In the genomic region with DNA sequence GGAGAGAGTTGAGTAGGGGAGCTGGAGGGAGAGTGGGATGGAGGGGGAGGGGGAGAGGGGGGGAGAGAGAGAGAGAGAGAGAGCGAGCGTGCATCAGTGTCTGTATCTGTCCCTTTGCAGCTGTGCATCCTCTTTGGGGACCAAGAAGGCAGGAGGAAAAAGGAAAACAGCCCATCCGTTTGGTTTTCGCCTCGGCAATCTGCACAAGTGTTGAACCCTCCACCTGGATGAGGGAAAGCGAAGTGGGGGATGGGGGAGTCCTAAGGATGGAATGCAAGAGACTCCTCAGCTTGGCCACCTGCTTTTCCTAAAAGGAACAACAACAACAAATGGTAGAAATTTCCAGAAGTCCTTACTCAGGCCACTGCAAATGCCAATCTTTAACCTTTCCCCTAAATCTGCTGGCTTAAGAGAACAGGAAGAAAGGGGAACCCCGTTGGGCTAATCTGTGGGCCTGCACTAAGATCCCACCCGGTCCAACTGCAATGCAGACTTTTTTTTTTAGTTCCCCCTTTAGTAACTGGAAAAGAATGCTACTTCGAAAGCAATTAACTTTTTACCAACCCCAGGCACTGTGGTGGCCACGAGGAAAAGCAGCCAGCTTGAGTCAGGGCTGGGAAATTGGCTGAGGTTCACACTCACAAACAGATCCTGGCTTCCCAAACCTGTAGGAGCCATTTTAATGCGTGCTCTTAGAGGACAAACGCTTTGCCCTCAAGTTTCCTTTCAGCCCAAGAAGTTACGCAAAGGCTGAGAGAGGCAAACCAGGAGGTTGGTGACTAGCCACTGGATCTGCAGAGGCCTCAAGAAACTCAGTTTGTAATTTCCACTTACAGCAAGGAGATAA, we compare ENCODE assay signal across 8 mouse cellular contexts. TPM values are rescaled to one million over a fixed set of nuclear protein-coding genes. Genes with fewer than 3 reads are reported as not detected.
DNase-seq lines count a peak whose midpoint lies in the region; ATAC-seq and TF ChIP-seq lines count a peak whose summit lies in the region.

No protein-coding gene starts in this region.

- H3K27me3 ChIP-seq in forebrain, embryonic 13.5 days: no peaks in the 10 kb centered on the region
- no peaks in the 10 kb centered on the region for H3K27me3 ChIP-seq in hindbrain, embryonic 16.5 days (replicated peaks; ENCODE audit: control insufficient read depth, insufficient read depth, low read length)
- no peaks in the 10 kb centered on the region for H3K27me3 ChIP-seq in liver, embryonic 15.5 days
- H3K27me3 ChIP-seq in stomach, embryonic 16.5 days (ENCODE audit: control insufficient read depth, insufficient read depth, low read length): no peaks in the 10 kb centered on the region

- no peak for TF ChIP-seq POLR2A in bone marrow macrophage, adult 2 months (IDR thresholded peaks at IDR 0.05; ENCODE audit: borderline replicate concordance, low read depth, low read length)

- H3K4me2 ChIP-seq in forebrain, embryonic 13.5 days: peak overlapping the region; percentile 67
- peak overlapping the region; percentile 83 for H3K4me2 ChIP-seq in hindbrain, embryonic 16.5 days (ENCODE audit: low read length)
- H3K4me2 ChIP-seq in liver, embryonic 15.5 days: peak overlapping the region; percentile 96
- peak overlapping the region; percentile 78 for H3K4me2 ChIP-seq in stomach, embryonic 16.5 days (ENCODE audit: low read depth, low read length)

- no peak for TF ChIP-seq CTCF in bone marrow macrophage, adult 2 months (IDR thresholded peaks at IDR 0.05; ENCODE audit: low read depth, low read length)

- H3K4me1 ChIP-seq in bone marrow macrophage, adult 2 months (ENCODE audit: control insufficient read depth, insufficient read depth, low read length): peaks cover 61% of the 10 kb centered on the region
- H3K4me1 ChIP-seq in forebrain, embryonic 13.5 days: peaks cover 97% of the 10 kb centered on the region
- H3K4me1 ChIP-seq in hindbrain, embryonic 16.5 days (ENCODE audit: control insufficient read depth, insufficient read depth, low read depth, low read length): peaks cover 92% of the 10 kb centered on the region
- peaks cover 97% of the 10 kb centered on the region for H3K4me1 ChIP-seq in liver, embryonic 15.5 days (replicated peaks)
- H3K4me1 ChIP-seq in stomach, embryonic 16.5 days (ENCODE audit: control insufficient read depth, insufficient read depth, low read length): peaks cover 83% of the 10 kb centered on the region

- no peaks in the 10 kb centered on the region for H3K9me3 ChIP-seq in forebrain, embryonic 13.5 days (replicated peaks)
- H3K9me3 ChIP-seq in hindbrain, embryonic 16.5 days (ENCODE audit: control insufficient read depth, low read length): no peaks in the 10 kb centered on the region
- no peaks in the 10 kb centered on the region for H3K9me3 ChIP-seq in liver, embryonic 15.5 days (replicated peaks)
- no peaks in the 10 kb centered on the region for H3K9me3 ChIP-seq in stomach, embryonic 16.5 days (replicated peaks; ENCODE audit: control insufficient read depth, low read length)

- H3K9ac ChIP-seq in forebrain, embryonic 13.5 days: peak overlapping the region; percentile 66
- peak overlapping the region; percentile 46 for H3K9ac ChIP-seq in hindbrain, embryonic 16.5 days (ENCODE audit: low read depth, low read length)
- peak overlapping the region; percentile 78 for H3K9ac ChIP-seq in liver, embryonic 15.5 days
- H3K9ac ChIP-seq in stomach, embryonic 16.5 days (ENCODE audit: low read length): peak overlapping the region; percentile 70

- no peaks in the 10 kb centered on the region for H3K36me3 ChIP-seq in forebrain, embryonic 13.5 days (ENCODE audit: poor library complexity, severe bottlenecking)
- no peaks in the 10 kb centered on the region for H3K36me3 ChIP-seq in hindbrain, embryonic 16.5 days (ENCODE audit: control insufficient read depth, insufficient read depth, low read length)
- H3K36me3 ChIP-seq in liver, embryonic 15.5 days (replicated peaks): peaks cover 41% of the 10 kb centered on the region
- no peaks in the 10 kb centered on the region for H3K36me3 ChIP-seq in stomach, embryonic 16.5 days (ENCODE audit: control insufficient read depth, insufficient read depth, low read length)

- 5% methylated on average over 13 of the region's 13 CpGs for WGBS in forebrain, embryonic 13.5 days
- WGBS in hindbrain, embryonic 16.5 days: 11% methylated on average over 13 of the region's 13 CpGs
- 33% methylated on average over 12 of the region's 13 CpGs for WGBS in liver, embryonic 15.5 days (ENCODE audit: insufficient replicate concordance)
- 19% methylated on average over 13 of the region's 13 CpGs for WGBS in stomach, embryonic 16.5 days

- no peak for ATAC-seq in forebrain, embryonic 13.5 days
- ATAC-seq in hindbrain, embryonic 16.5 days: no peak
- no peak for ATAC-seq in liver, embryonic 15.5 days (ENCODE audit: insufficient read depth)
- no peak for ATAC-seq in stomach, embryonic 16.5 days (ENCODE audit: insufficient read depth, low FRiP score)

- H3K4me3 ChIP-seq in bone marrow macrophage, adult 2 months (ENCODE audit: insufficient read depth, low read length): peak overlapping the region; percentile 54
- peak overlapping the region; percentile 39 for H3K4me3 ChIP-seq in forebrain, embryonic 13.5 days
- H3K4me3 ChIP-seq in hindbrain, embryonic 16.5 days (ENCODE audit: low read length): peak overlapping the region; percentile 41
- peak overlapping the region; percentile 61 for H3K4me3 ChIP-seq in liver, embryonic 15.5 days (replicated peaks)
- peak overlapping the region; percentile 37 for H3K4me3 ChIP-seq in stomach, embryonic 16.5 days (replicated peaks; ENCODE audit: low read length)

- H3K27ac ChIP-seq in bone marrow macrophage, adult 2 months (ENCODE audit: insufficient read depth, low read depth, low read length): peak overlapping the region; percentile 96
- H3K27ac ChIP-seq in forebrain, embryonic 13.5 days: peak overlapping the region; percentile 100
- H3K27ac ChIP-seq in hindbrain, embryonic 16.5 days (ENCODE audit: low read depth, low read length): peak overlapping the region; percentile 100
- H3K27ac ChIP-seq in liver, embryonic 15.5 days (replicated peaks): peak overlapping the region; percentile 100
- H3K27ac ChIP-seq in stomach, embryonic 16.5 days (ENCODE audit: low read length): peak overlapping the region; percentile 100

- peak; percentile 58 to 86 for DNase-seq in adrenal gland, adult (ENCODE audit: inconsistent age in 2 of 2, low spot score in 1 of 2)
- no peak for DNase-seq in adrenal gland, postnatal 4 days (ENCODE audit: low spot score in 2 of 2)
- DNase-seq in ovary, postnatal 10 days (ENCODE audit: low spot score): no peak

RNA-seq across cellular contexts. Expression of a gene that starts 17.0 kb away (rescaled TPM):
- total RNA-seq in adrenal gland, postnatal 4 days (2021): 10 to 100 TPM; 61.4 to 61.9 TPM
- 97.8 and 99.5 TPM in 2 replicates for polyA plus RNA-seq in bone marrow macrophage, adult 2 months (2012; ENCODE audit: insufficient read depth, insufficient read length, missing spikeins)
- 73.3 and 85.4 TPM in 2 replicates for polyA plus RNA-seq in forebrain, embryonic 13.5 days (2015; fragmentation: Nextera tagmentation; extraction: Ambion mirVana)
- polyA plus RNA-seq in hindbrain, embryonic 16.5 days (2015; fragmentation: Nextera tagmentation; extraction: Ambion mirVana): 64.3 and 66.4 TPM in 2 replicates
- 19.1 and 24.6 TPM in 2 replicates for polyA plus RNA-seq in liver, embryonic 15.5 days (2015; fragmentation: Nextera tagmentation; extraction: Ambion mirVana)
- 45.1 and 45.3 TPM in 2 replicates for polyA plus RNA-seq in stomach, embryonic 16.5 days (2015; fragmentation: Nextera tagmentation; extraction: Ambion mirVana)

Comparison
In these comparisons a context has a peak if more than half of its experiments do, and no peak if none do; other contexts are left out.
1. DNase-seq: peak in adrenal gland, adult (2 of 2); none in adrenal gland, postnatal 4 days (0 of 2) and ovary, postnatal 10 days (single experiment).
2. Peak in every context shown above with its lines, with median percentiles within 50 percentile points of each other: H3K27ac ChIP-seq, H3K4me3 ChIP-seq, H3K4me2 ChIP-seq and H3K9ac ChIP-seq.